Mouse (Mus musculus) mesoderm, embryonic 11.5 days (tissue): ENCODE results near the gene Dnajc1.
A peak's percentile ranks its signal among the peaks of the same experiment; 100 is the strongest.

Experiments
- DNase-seq: peaks from one replicate; pipeline ENCODE4 v3.0.0-alpha.2; 2012; ENCODE audit warnings: low read depth, low spot score

The Dnajc1 gene

GRCm38 (mm10) chr2:18300949-18301348 lies 91.7 kb downstream of the Dnajc1 start:
- no peak for DNase-seq

- no peak for DNase-seq
Measured at GRCm38 (mm10) chr2:18285175-18285574, 107.5 kb downstream of the Dnajc1 start.

GRCm38 (mm10) chr2:18265736-18266135 lies 126.9 kb downstream of the Dnajc1 start:
- DNase-seq, result no peak

GRCm38 (mm10) chr2:18264579-18264978 lies 128.1 kb downstream of the Dnajc1 start:
- no peak for DNase-seq

GRCm38 (mm10) chr2:18262298-18262697 lies 130.3 kb downstream of the Dnajc1 start:
- no peak for DNase-seq

- no peak for DNase-seq
Measured at GRCm38 (mm10) chr2:18249224-18249623, 143.4 kb downstream of the Dnajc1 start.

- no peak for DNase-seq
Measured at GRCm38 (mm10) chr2:18235524-18235923, 157.1 kb downstream of the Dnajc1 start.

GRCm38 (mm10) chr2:18232883-18233567 lies 159.6 kb downstream of the Dnajc1 start:
- DNase-seq, result peak; percentile 43

- DNase-seq, result no peak
Measured at GRCm38 (mm10) chr2:18231143-18231542, 161.5 kb downstream of the Dnajc1 start.

GRCm38 (mm10) chr2:18229279-18229678 lies 163.4 kb downstream of the Dnajc1 start:
- no peak for DNase-seq

- DNase-seq, result no peak
Measured at GRCm38 (mm10) chr2:18228486-18229062, 164.1 kb downstream of the Dnajc1 start.

- DNase-seq, result no peak
Measured at GRCm38 (mm10) chr2:18219569-18219968, 173.1 kb downstream of the Dnajc1 start.

GRCm38 (mm10) chr2:18219136-18219535 lies 173.5 kb downstream of the Dnajc1 start:
- DNase-seq, result no peak

GRCm38 (mm10) chr2:18218500-18218899 lies 174.1 kb downstream of the Dnajc1 start:
- DNase-seq, result no peak

- DNase-seq, result no peak
Measured at GRCm38 (mm10) chr2:18217867-18218266, 174.8 kb downstream of the Dnajc1 start.

GRCm38 (mm10) chr2:18214031-18214430 lies 178.6 kb downstream of the Dnajc1 start:
- no peak for DNase-seq

- no peak for DNase-seq
Measured at GRCm38 (mm10) chr2:18209948-18210347, 182.7 kb downstream of the Dnajc1 start.

GRCm38 (mm10) chr2:18209211-18209823 lies 183.3 kb downstream of the Dnajc1 start:
- DNase-seq, result no peak

- no peak for DNase-seq
Measured at GRCm38 (mm10) chr2:18208578-18208977, 184.1 kb downstream of the Dnajc1 start.

GRCm38 (mm10) chr2:18206811-18207210 lies 185.8 kb downstream of the Dnajc1 start:
- DNase-seq, result no peak

- DNase-seq, result peak; percentile 76
Measured at GRCm38 (mm10) chr2:18205118-18205517, 187.5 kb downstream of the Dnajc1 start.

GRCm38 (mm10) chr2:18202923-18203322 lies 189.7 kb downstream of the Dnajc1 start:
- no peak for DNase-seq
